Mouse (Mus musculus): Measurements from ENCODE around the gene Angptl2. TPM values are rescaled to one million over a fixed set of nuclear protein-coding genes. Genes with fewer than 3 reads are reported as not detected.

The Angptl2 gene
- polyA plus RNA-seq, 1 experiment from 2014 or later = 24.2 TPM

DNA sequence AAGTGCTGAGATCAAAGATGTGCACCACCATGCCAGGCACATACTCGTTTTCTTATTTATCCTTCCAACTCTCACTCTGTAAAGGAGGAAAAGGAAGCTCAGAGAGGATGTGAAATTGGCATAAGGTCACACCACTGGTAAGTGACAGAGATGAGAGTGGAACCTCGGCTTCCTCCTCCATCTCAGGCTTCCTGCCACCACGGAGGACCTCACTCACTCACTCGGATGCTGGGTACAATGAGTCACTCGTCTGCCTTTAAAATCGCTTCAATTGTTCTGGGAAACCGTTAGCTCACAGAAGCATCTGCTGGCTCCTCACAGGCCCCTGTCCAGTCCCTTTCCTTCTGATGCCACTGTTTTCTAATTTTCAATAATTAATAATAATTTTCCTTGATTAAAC lies 39.4 kb upstream of the Angptl2 start:
- Histone ChIP-seq H3K4me1 (replicated peaks; ENCODE audit: control insufficient read depth, insufficient read depth, low read length) (0 out of 2 replicates have a peak, but pooled peaks cover 7% of the 10 kb centered on the region), H3K9me3 (ENCODE audit: control insufficient read depth) (no peaks in the 10 kb centered on the region), H3K36me3 (ENCODE audit: control insufficient read depth, insufficient read depth) (peaks cover 10% of the 10 kb centered on the region; the same call in 1 of the 2 replicates), H3K27me3 (replicated peaks; ENCODE audit: control insufficient read depth, insufficient read depth, low read length) (no peaks in the 10 kb centered on the region), H3K4me2 (replicated peaks; ENCODE audit: low read depth) (no peak overlapping the region), H3K27ac (ENCODE audit: low read depth, low read length) (no peak overlapping the region), H3K9ac (ENCODE audit: low read depth, low read length) (no peak overlapping the region), H3K4me3 (ENCODE audit: low read depth, low read length) (no peak overlapping the region)
- TF ChIP-seq CTCF (IDR thresholded peaks at IDR 0.05; ENCODE audit: low read depth) = no peak
- 69% methylated on average over 7 of the region's 7 CpGs for WGBS
- ATAC-seq = no peak

DNA sequence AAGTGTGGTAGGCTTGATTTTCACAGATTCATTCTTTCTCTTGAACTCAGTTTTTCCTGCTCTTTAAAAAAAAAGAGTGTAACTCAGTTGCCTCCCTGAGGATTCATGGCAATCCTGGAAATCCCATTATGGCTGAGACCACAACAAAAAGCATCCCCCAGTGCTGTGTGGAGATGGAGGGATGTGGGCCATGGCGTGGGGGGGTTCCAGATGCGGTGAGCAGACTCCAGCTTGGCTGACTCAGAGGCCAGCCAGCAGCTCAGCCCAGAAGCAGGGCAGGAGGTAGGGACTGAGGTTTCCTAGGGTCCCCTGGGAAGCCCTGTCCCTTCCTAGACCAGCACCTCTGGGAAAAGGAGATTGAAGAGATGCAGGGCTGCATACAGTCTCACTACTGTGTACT lies 38.9 kb upstream of the Angptl2 start:
- ATAC-seq = no peak
- Histone ChIP-seq H3K4me2 (replicated peaks; ENCODE audit: low read depth) (no peak overlapping the region), H3K9ac (ENCODE audit: low read depth, low read length) (no peak overlapping the region), H3K4me3 (ENCODE audit: low read depth, low read length) (no peak overlapping the region), H3K4me1 (replicated peaks; ENCODE audit: control insufficient read depth, insufficient read depth, low read length) (0 out of 2 replicates have a peak, but pooled peaks cover 7% of the 10 kb centered on the region), H3K27ac (ENCODE audit: low read depth, low read length) (peak overlapping the region; percentile 70; the same call in 1 of the 2 replicates), H3K9me3 (ENCODE audit: control insufficient read depth) (no peaks in the 10 kb centered on the region), H3K27me3 (replicated peaks; ENCODE audit: control insufficient read depth, insufficient read depth, low read length) (no peaks in the 10 kb centered on the region), H3K36me3 (ENCODE audit: control insufficient read depth, insufficient read depth) (peaks cover 9% of the 10 kb centered on the region; the same call in 1 of the 2 replicates)
- TF ChIP-seq CTCF (IDR thresholded peaks at IDR 0.05; ENCODE audit: low read depth) = no peak
- 60% methylated on average over 2 of the region's 2 CpGs for WGBS

DNA sequence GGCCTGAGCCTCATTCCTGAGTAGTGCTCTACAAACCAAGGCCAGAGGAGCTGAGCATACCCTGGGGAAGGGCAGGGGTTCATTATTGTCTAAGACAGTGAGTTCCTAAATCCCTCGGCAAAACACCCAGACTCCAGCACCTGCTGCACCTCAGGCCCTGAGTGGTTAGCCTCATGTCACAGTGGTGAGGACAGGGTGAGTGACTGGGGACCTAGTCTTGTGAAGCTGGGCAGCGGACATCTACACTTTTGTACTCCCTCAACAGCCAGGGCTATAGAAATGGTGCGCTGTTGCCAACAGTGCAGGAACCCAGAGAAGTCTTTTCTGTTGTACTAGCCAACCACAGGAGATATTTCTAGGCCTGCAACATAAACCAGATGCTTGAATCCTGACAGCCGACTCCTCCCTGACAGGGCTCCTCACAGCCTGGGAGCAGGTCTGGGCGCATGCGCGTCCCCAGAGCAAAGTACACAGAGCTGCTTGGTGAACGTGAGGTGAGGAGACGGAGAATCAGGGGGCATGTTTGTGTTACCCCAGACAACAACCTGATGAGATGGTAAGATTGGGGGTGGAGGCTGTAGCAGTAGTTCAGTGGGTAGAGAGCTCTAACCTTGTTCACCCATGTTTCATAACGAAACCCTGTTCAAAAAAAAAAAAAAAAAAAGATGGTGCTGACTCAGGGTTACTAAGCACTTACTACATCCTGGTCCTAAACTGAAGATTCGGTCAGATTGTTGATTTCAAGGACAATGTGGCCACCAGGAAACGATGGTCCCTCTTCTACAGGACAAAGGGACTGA lies 38.2 kb upstream of the Angptl2 start:
- Histone ChIP-seq H3K36me3 (ENCODE audit: control insufficient read depth, insufficient read depth) (peaks cover 2% of the 10 kb centered on the region; the same call in 1 of the 2 replicates), H3K27ac (ENCODE audit: low read depth, low read length) (peak overlapping the region; percentile 70), H3K27me3 (replicated peaks; ENCODE audit: control insufficient read depth, insufficient read depth, low read length) (no peaks in the 10 kb centered on the region), H3K9ac (ENCODE audit: low read depth, low read length) (no peak overlapping the region), H3K4me3 (ENCODE audit: low read depth, low read length) (no peak overlapping the region), H3K4me1 (replicated peaks; ENCODE audit: control insufficient read depth, insufficient read depth, low read length) (0 out of 2 replicates have a peak, but pooled peaks cover 7% of the 10 kb centered on the region), H3K9me3 (ENCODE audit: control insufficient read depth) (no peaks in the 10 kb centered on the region), H3K4me2 (replicated peaks; ENCODE audit: low read depth) (peak overlapping the region; percentile 40)
- no peak for TF ChIP-seq CTCF (IDR thresholded peaks at IDR 0.05; ENCODE audit: low read depth)
- WGBS = 33% methylated on average over 12 of the region's 12 CpGs
- peak; percentile 70 for ATAC-seq

DNA sequence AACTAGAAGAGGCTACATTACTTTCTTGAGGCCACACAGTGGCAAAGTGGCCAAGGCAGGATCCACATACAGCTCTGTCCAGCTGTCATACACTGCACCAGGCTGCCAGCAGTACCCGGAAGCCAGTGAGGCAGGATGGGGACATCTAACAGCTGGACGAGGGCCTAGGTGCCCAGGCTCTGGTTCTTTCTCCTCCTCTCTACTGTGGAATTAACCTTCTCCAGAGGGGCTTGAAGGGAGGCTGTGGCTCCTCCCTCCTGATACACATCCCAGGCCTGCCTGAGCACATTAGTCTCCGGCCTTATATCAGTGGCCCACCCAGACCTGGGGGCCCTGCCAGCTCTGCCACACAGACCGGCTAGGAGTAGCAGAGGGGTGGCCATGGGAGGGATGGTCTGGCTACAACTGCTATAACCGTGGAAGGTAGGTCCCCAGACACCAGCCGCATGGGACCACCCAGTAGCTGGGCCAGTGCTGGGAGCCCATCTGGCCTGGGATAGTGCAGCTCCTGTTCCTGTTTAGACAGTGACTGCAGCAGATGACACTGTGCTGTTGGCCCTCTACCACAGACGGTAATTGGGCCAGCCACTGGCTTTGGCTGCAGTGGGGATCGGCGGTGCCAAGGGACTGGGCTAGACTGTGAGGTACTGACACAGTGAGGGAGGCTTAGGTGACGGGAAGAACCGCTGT lies 37.5 kb upstream of the Angptl2 start:
- H3K27me3 ChIP-seq (replicated peaks; ENCODE audit: control insufficient read depth, insufficient read depth, low read length) = no peaks in the 10 kb centered on the region
- H3K36me3 ChIP-seq (ENCODE audit: control insufficient read depth, insufficient read depth) = no peaks in the 10 kb centered on the region
- H3K27ac ChIP-seq (ENCODE audit: low read depth, low read length) = peak overlapping the region; percentile 3; the same call in 1 of the 2 replicates
- H3K9ac ChIP-seq (ENCODE audit: low read depth, low read length) = no peak overlapping the region
- no peak overlapping the region for H3K4me3 ChIP-seq (ENCODE audit: low read depth, low read length)
- TF ChIP-seq CTCF (IDR thresholded peaks at IDR 0.05; ENCODE audit: low read depth) = no peak
- 0 out of 2 replicates have a peak, but pooled peaks have one; percentile 7 for ATAC-seq
- H3K9me3 ChIP-seq (ENCODE audit: control insufficient read depth) = no peaks in the 10 kb centered on the region
- H3K4me2 ChIP-seq (replicated peaks; ENCODE audit: low read depth) = peak overlapping the region; percentile 40
- H3K4me1 ChIP-seq (replicated peaks; ENCODE audit: control insufficient read depth, insufficient read depth, low read length) = 0 out of 2 replicates have a peak, but pooled peaks cover 7% of the 10 kb centered on the region
- 53% methylated on average over 11 of the region's 11 CpGs for WGBS

DNA sequence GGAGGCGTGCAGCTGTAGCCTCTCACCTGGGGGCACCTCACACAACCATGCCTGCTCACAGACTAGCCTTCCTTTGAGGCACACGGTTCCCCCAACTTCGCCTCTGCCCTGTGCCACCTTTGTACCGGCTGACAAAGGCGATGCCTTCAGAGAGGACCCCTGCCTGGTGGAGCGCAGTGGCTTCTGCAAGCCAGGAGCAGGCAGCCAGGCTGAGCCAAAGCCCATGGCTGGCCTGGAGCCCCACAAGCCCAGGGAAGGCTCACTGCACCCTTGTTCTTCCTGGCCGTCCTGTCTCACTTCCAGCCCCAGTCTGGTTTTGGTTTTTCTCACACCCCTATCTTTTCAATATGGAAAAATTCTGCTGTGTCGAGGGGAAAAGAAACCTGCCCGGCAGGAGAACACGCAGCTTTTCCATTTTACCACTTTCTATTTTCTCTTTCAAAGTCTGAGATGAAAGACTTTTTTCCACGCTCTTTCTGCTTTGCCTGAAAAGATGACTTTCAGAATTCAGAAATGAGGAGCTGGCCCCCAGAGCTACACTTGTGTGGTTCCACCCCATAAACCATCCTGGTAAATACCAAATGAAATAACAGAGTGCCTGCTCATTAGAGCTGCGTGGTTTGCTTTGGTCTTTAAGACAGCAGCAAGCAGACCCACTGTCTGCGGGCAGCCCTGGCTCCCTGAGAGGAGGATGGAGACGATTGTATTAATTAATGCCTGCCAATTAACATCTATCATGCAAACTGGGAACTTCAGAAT lies 36.5 kb upstream of the Angptl2 start:
- ATAC-seq = no peak
- Histone ChIP-seq H3K27ac (ENCODE audit: low read depth, low read length) (no peak overlapping the region), H3K9ac (ENCODE audit: low read depth, low read length) (no peak overlapping the region), H3K27me3 (replicated peaks; ENCODE audit: control insufficient read depth, insufficient read depth, low read length) (no peaks in the 10 kb centered on the region), H3K4me1 (replicated peaks; ENCODE audit: control insufficient read depth, insufficient read depth, low read length) (0 out of 2 replicates have a peak, but pooled peaks cover 7% of the 10 kb centered on the region), H3K4me3 (ENCODE audit: low read depth, low read length) (no peak overlapping the region), H3K9me3 (ENCODE audit: control insufficient read depth) (no peaks in the 10 kb centered on the region), H3K4me2 (replicated peaks; ENCODE audit: low read depth) (no peak overlapping the region), H3K36me3 (ENCODE audit: control insufficient read depth, insufficient read depth) (no peaks in the 10 kb centered on the region)
- WGBS = 78% methylated on average over 14 of the region's 14 CpGs
- no peak for TF ChIP-seq CTCF (IDR thresholded peaks at IDR 0.05; ENCODE audit: low read depth)

Measured in intestine, postnatal 0 days (tissue).